Mouse (Mus musculus) stomach, embryonic 14.5 days (tissue): ENCODE results near the gene Nenf. TPM values are rescaled to one million over a fixed set of nuclear protein-coding genes. Genes with fewer than 3 reads are reported as not detected.

Experiments
- ATAC-seq: fragments of 200-750 bp; cut with Nextera tagmentation; 2 replicates; pipeline ENCODE4 v1.8.0; 2017; ENCODE audit warnings: low read depth, moderate TSS enrichment; ENCODE audit not compliant: insufficient number of reproducible peaks, insufficient read depth, low FRiP score
- H3K27ac ChIP-seq: fragments of 300-500 bp; sonication (generic); 2 replicates; pipeline ENCODE4 v1.5.1; 2014; ENCODE audit warnings: mild to moderate bottlenecking, low read length, moderate library complexity, mixed read lengths
- H3K27me3 ChIP-seq: fragments of 300-500 bp; sonication (generic); 2 replicates; pipeline ENCODE4 v1.6.1; 2014; ENCODE audit warnings: low read length, control low read depth, mixed read lengths; ENCODE audit not compliant: control insufficient read depth, insufficient read depth
- H3K36me3 ChIP-seq: fragments of 300-500 bp; sonication (generic); 2 replicates; pipeline ENCODE4 v1.6.1; 2014; ENCODE audit warnings: mild to moderate bottlenecking, control low read depth, low read length, moderate library complexity, mixed read lengths; ENCODE audit not compliant: control insufficient read depth, insufficient read depth
- H3K4me1 ChIP-seq: fragments of 300-500 bp; sonication (generic); 2 replicates; pipeline ENCODE4 v1.6.1; 2014; ENCODE audit warnings: low read length, control low read depth, mixed read lengths; ENCODE audit not compliant: control insufficient read depth, insufficient read depth
- H3K4me2 ChIP-seq: fragments of 300-500 bp; sonication (generic); replicated peaks from 2 replicates; pipeline ENCODE4 v1.6.1; 2014; ENCODE audit warnings: low read depth, low read length, control low read depth
- H3K4me3 ChIP-seq: fragments of 300-500 bp; sonication (generic); 2 replicates; pipeline ENCODE4 v1.5.1; 2014; ENCODE audit warnings: low read depth, low read length, control low read depth
- H3K9ac ChIP-seq: fragments of 300-500 bp; sonication (generic); replicated peaks from 2 replicates; pipeline ENCODE4 v1.6.1; 2014; ENCODE audit warnings: low read depth, mild to moderate bottlenecking, control low read depth, low read length, moderate library complexity, mixed read lengths
- H3K9me3 ChIP-seq: fragments of 300-500 bp; sonication (generic); 2 replicates; pipeline ENCODE4 v1.6.1; 2016; ENCODE audit warnings: low read depth, low read length, control low read depth; ENCODE audit not compliant: control insufficient read depth
- WGBS: fragments of 180-500 bp; shearing (Covaris S2); extraction: QIAGEN DNeasy Blood & Tissue Kit; methylation state at CpG from one replicate; pipeline ENCODE4 v1.1.7; 2014; 5-methylcytosine and 5-hydroxymethylcytosine counted together
- polyA plus RNA-seq: library from polyadenylated mRNA; unstranded; fragments of >200 nt; fragmentation: Nextera tagmentation; extraction: Ambion mirVana; gene quantifications from 2 replicates; pipeline ENCODE4 v1.2.1, GENCODE M21; 2014

Nenf gene
- polyA plus RNA-seq, 1 experiment from 2014 or later = 154 TPM

- WGBS = 72% methylated on average over 23 of the region's 23 CpGs
- no peak for ATAC-seq
Measured at GRCm38 (mm10) chr1:191349486-191350037, 31.6 kb upstream of the Nenf start.

GRCm38 (mm10) chr1:191348996-191349395 is 31.0 kb upstream of the Nenf start:
- Histone ChIP-seq H3K9ac (no peak overlapping the region), H3K4me1 (peaks cover 11% of the 10 kb centered on the region; the same call in 1 of the 2 replicates), H3K4me3 (no peak overlapping the region), H3K27ac (peak overlapping the region; percentile 45; the same call in 1 of the 2 replicates), H3K4me2 (no peak overlapping the region), H3K36me3 (peaks cover 30% of the 10 kb centered on the region), H3K27me3 (no peaks in the 10 kb centered on the region), H3K9me3 (no peaks in the 10 kb centered on the region)
- no peak for ATAC-seq
- WGBS = 26% methylated on average over 5 of the region's 5 CpGs

More at GRCm38 (mm10) chr1:191349486-191350037, 31.6 kb upstream of the Nenf start:
- no peak overlapping the region for H3K4me3 ChIP-seq
- H3K4me2 ChIP-seq = no peak overlapping the region
- H3K27me3 ChIP-seq = no peaks in the 10 kb centered on the region
- H3K27ac ChIP-seq = peak overlapping the region; percentile 45; the same call in 1 of the 2 replicates
- no peak overlapping the region for H3K9ac ChIP-seq
- H3K4me1 ChIP-seq = peaks cover 11% of the 10 kb centered on the region; the same call in 1 of the 2 replicates
- no peaks in the 10 kb centered on the region for H3K9me3 ChIP-seq
- peaks cover 36% of the 10 kb centered on the region for H3K36me3 ChIP-seq

- Histone ChIP-seq H3K36me3 (peaks cover 28% of the 10 kb centered on the region), H3K4me3 (no peak overlapping the region), H3K27me3 (no peaks in the 10 kb centered on the region), H3K4me2 (no peak overlapping the region), H3K4me1 (peaks cover 11% of the 10 kb centered on the region; the same call in 1 of the 2 replicates), H3K27ac (peak overlapping the region; percentile 45; the same call in 1 of the 2 replicates), H3K9me3 (no peaks in the 10 kb centered on the region), H3K9ac (no peak overlapping the region)
- ATAC-seq = no peak
- 63% methylated on average over 2 of the region's 2 CpGs for WGBS
Measured at GRCm38 (mm10) chr1:191348592-191348991, 30.6 kb upstream of the Nenf start.

- no peak overlapping the region for H3K4me2 ChIP-seq
- peaks cover 24% of the 10 kb centered on the region for H3K36me3 ChIP-seq
- 91% methylated on average over 8 of the region's 8 CpGs for WGBS
- no peak for ATAC-seq
- H3K4me1 ChIP-seq = peaks cover 11% of the 10 kb centered on the region; the same call in 1 of the 2 replicates
- H3K9me3 ChIP-seq = no peaks in the 10 kb centered on the region
- no peak overlapping the region for H3K4me3 ChIP-seq
- no peak overlapping the region for H3K27ac ChIP-seq
- H3K9ac ChIP-seq = no peak overlapping the region
- no peaks in the 10 kb centered on the region for H3K27me3 ChIP-seq
Measured at GRCm38 (mm10) chr1:191347602-191348001, 29.6 kb upstream of the Nenf start.

- no peaks in the 10 kb centered on the region for H3K4me1 ChIP-seq
- no peak overlapping the region for H3K4me2 ChIP-seq
- no peaks in the 10 kb centered on the region for H3K27me3 ChIP-seq
- ATAC-seq = no peak
- no peaks in the 10 kb centered on the region for H3K9me3 ChIP-seq
- H3K4me3 ChIP-seq = no peak overlapping the region
- H3K9ac ChIP-seq = no peak overlapping the region
- WGBS = 90% methylated on average over 4 of the region's 4 CpGs
- H3K36me3 ChIP-seq = peaks cover 29% of the 10 kb centered on the region
- no peak overlapping the region for H3K27ac ChIP-seq
Measured at GRCm38 (mm10) chr1:191340530-191340929, 22.5 kb upstream of the Nenf start.

- Histone ChIP-seq H3K4me3 (no peak overlapping the region), H3K4me2 (no peak overlapping the region), H3K27ac (no peak overlapping the region), H3K27me3 (no peaks in the 10 kb centered on the region), H3K36me3 (peaks cover 23% of the 10 kb centered on the region), H3K9ac (no peak overlapping the region), H3K4me1 (no peaks in the 10 kb centered on the region), H3K9me3 (no peaks in the 10 kb centered on the region)
- ATAC-seq = no peak
- 96% methylated on average over 2 of the region's 2 CpGs for WGBS
Measured at GRCm38 (mm10) chr1:191339876-191340275, 21.9 kb upstream of the Nenf start.

GRCm38 (mm10) chr1:191334500-191334899 is 16.5 kb upstream of the Nenf start:
- Histone ChIP-seq H3K4me1 (no peaks in the 10 kb centered on the region), H3K27me3 (no peaks in the 10 kb centered on the region), H3K27ac (no peak overlapping the region), H3K9me3 (no peaks in the 10 kb centered on the region), H3K4me2 (no peak overlapping the region), H3K36me3 (peaks cover 10% of the 10 kb centered on the region; the same call in 1 of the 2 replicates), H3K4me3 (no peak overlapping the region), H3K9ac (no peak overlapping the region)
- ATAC-seq = no peak
- WGBS = 81% methylated on average over 5 of the region's 5 CpGs

GRCm38 (mm10) chr1:191330356-191330755 is 12.4 kb upstream of the Nenf start:
- Histone ChIP-seq H3K9ac (no peak overlapping the region), H3K36me3 (peaks cover 3% of the 10 kb centered on the region; the same call in 1 of the 2 replicates), H3K27ac (no peak overlapping the region), H3K4me2 (no peak overlapping the region), H3K9me3 (no peaks in the 10 kb centered on the region), H3K4me3 (no peak overlapping the region), H3K4me1 (peaks cover 17% of the 10 kb centered on the region; the same call in 1 of the 2 replicates), H3K27me3 (no peaks in the 10 kb centered on the region)
- ATAC-seq = no peak
- 92% methylated on average over 4 of the region's 4 CpGs for WGBS
